Mouse (Mus musculus) spleen, postnatal 0 days (tissue): ENCODE measurements around the gene Mink1. TPM values are rescaled to one million over a fixed set of nuclear protein-coding genes. Genes with fewer than 3 reads are reported as not detected.

Experiments used
- polyA plus RNA-seq: library from polyadenylated mRNA; unstranded; fragments of >200 nt; fragmentation: Nextera tagmentation; extraction: Ambion mirVana; gene quantifications from 2 replicates; pipeline ENCODE4 v1.2.1, GENCODE M21; 2015

Gene Mink1
- 2.9 and 3.9 TPM in 2 replicates for polyA plus RNA-seq

DNA sequence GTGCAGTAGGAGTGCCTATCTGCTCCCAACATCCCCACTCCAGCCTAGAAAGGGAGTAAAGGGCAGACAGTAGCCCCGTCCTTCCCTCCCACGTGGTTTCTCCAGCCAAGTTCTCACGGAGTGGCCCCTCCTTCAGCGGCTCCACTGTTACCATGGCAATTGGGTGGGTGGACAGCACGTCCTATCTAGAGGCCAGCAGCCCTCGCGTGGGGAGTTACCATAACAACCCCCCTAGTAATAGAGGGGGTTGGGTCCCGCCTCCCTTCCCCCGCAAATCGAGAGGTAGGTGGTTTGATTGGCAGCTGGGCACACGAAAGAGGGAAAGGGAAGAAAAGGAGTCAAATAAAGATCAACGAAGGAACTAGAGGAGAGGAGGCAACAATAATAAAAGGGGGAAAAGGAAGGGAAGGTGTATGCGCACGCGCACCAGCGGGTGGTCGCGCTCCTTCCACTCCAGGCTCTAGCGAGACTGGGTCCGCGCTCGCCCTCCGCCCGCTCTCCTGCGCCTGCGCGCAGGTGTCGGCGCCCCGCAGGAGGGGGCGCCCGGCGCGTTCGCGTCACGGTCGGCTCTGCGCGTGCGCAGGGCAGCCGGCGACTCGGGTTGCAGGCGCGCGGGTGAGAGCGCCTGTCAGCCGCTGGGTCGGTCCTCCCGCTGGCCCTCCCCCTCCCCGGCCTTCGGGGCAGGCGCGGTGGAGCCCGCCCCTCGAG, at the start of gene Mink1:
Mink1 (plus strand) TSS at position 595 of the 708 bp plus-strand sequence.

DNA sequence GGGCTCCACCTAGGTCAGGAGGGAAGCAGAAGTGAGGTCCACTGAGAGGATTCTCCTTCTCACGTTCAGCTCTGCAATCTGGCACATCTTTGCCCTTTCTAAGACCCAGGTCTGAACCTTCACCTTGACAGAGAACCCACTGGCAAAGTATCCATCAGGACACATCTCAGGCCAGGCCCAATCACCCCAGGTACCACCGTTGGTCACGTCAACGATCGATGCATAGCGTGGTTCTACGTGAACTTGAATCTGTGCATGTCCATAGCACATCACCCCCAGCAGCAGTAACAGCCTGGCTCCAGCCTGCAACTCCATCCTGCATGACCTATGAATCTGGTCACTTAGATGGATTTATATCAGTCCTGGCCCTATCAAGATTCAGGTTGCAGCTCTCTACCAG, 48.4 kb upstream of the Mink1 start, which contains the start of gene Vmo1:
Vmo1 (minus strand) TSS at position 329 of the 400 bp plus-strand sequence.

DNA sequence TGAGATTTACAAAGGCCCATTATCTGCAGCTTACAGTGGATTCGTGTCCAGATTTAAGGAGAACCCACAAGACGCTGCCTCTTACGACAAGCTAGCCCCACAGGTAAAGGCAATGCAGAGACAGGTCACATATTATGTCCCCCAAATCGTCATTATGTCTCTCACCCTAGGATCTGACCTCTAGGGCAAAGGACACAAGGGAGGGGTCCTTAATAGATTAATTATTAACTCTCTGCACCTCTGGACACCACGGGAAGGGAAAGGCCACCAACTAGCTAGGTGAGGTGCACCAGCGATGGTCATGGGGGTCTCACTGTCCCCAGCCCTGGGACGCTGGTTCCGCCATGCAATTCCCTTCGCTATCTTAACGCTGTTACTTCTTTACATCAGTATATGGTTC, 43.8 kb upstream of the Mink1 start, which contains the start of gene Gltpd2:
Gltpd2 (plus strand) TSS at position 274 of the 400 bp plus-strand sequence.

DNA sequence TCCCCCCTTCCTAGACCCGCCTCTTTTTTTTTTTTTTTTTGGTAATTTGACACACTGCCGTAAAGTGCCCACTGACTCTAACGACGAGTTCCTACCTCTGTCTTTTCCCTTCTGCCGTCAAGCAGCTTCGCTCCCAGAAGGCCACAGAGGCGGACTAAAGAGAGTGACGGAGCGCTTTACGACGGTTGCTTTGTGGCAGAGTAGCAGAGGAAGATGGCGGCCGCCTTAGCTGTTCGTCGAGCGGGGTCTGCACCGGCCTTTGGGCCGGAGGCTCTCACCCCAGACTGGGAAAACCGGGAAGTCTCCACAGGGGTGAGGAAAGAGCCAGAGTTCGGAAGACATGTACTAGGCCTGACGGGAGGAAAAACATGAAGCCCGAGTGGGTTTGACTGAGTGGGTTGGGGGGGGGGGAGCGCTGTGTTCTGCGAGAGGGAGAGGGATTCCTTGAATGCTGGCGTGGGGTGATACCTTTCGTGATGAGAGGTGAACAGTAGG, 37.5 kb upstream of the Mink1 start, which contains the start of gene Psmb6:
Psmb6 (plus strand) TSS at position 184 of the 495 bp plus-strand sequence.

DNA sequence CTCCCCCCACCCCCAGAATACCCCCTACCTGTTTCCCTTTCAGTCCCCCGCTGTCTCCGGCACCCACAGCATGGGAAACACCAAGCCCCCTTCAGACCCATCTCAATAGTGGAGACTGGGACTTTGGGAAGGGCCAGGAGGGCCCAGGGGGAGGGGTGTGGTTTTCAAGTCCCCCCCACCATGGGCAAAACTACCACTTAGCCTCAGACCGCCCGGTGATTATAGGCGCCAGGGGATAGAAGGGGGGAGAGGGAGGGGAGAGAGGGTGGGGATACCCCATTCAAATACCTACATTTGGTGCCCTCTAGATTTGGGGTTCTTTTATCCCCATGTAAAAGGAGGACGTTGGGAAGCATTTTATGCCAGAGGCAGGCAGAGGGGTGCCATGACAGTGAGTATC, 29.8 kb upstream of the Mink1 start, which contains the start of gene Gm40193:
Gm40193 (minus strand) TSS at position 101 of the 400 bp plus-strand sequence.

DNA sequence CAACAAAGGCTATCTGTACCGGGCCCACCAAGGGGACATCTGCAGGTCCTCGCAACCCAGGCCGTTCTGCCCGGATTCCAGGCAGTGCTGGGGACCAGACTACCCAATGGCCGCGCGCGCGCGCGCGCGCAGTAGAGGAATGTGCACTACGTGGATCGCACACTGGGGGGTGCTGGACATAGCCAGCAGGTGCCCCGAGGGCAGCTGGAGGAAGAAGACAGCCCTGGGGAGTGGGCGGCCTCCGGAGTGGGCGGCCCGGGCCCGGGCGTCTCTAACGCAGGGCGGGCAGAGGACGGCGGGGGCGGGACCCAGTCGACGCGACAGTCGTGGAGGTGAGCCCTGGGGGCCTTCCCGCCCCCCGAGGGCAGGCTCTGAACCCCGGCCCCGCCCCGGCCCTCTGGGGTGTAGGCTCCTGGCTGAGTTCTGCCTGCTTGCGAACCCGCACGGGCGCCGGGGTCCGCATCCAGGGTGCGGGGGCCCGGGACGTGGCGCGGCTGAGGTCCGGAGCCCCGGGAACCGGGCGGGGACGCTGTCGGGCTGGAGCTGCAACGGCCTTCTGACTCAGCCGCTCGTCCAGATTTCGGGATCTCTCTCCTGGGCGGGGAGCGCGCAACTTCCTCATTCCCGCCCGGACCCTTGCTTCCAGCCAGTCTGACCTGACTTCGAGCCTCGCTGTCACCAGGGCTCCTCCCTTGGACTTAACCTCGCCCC, 22.6 kb upstream of the Mink1 start, which contains the start of gene Pld2:
Pld2 (plus strand) TSS at position 188 of the 711 bp plus-strand sequence.

DNA sequence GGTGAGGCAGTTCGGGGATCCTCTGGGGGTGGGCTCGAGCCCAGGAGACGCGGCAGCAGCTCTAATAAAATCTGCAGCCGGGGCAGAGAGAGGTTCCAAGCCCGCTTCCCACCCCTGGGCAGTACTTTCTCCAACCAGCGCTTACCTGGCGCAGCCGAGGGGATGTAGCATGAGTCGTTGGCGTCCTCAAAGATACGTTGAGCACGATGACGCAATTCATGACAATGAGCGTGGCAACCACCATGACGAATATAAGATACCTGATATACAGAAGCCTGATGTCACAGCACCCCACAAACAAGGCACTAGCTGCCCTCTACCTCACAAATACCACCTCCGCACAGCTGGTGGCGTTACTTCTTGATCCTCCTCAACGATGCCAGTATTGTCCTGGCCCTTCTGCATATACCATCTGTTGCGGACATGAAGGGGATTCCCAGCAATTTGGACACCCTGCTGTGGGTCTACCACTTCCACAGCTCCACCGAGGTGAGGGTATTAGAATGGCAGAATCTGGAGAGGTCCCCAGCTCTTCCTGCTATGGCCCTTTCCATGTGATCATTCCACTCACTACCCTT, 52.9 kb downstream of the Mink1 start, which contains the start of gene 4930544D05Rik:
4930544D05Rik (plus strand) TSS at position 333 of the 578 bp plus-strand sequence.

DNA sequence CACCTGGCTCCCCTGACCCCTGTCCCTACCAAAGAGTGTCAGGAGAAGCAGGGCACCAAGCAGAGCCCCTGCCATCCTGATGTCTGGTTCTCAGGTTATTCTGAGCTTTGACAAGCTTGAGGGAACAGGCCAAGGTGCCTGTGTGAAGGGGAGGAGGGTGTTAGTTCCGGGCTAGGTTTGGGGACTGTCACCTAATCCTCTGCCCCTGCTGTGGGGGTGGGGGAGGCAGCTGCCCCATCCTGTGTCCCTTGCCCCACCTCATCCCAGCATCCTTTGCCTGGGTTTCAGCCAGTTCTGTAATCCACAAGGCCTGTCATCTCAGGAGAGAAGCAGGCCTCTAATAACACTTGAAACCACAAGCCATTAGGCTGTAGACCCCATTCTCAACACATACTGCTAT, 56.4 kb downstream of the Mink1 start, which contains the start of gene Chrne:
Chrne (minus strand) TSS at position 116 of the 400 bp plus-strand sequence.

DNA sequence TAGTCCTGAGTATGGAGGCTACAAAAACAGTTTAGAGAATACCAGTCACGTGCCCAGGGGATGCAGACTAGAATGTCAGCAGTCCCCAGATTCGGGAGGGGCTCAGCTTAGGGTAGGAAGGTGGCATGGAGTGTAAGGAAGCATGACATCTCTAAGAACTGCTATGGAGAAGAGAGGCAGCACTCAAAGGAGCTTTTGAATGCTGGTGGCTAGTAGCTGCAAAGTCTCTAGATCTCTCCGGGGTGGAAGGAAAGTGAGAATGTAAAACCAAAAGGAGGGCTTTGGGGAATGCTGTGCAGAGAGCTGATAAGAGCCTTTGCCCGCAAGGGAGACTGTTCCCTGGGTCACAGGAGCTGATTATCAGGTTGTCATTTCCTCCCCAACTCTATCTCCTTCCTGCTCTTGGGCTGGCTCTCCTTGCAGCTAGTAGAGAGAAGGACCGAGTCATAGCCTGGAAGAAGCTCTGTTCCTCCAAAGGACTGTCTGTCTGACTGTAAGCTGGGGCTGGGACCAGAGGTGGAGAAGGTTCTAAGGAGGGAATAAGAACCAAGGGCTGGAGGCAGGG, 76.1 kb downstream of the Mink1 start, which contains the start of gene Gp1ba:
Gp1ba (plus strand) TSS at position 409 of the 565 bp plus-strand sequence.

DNA sequence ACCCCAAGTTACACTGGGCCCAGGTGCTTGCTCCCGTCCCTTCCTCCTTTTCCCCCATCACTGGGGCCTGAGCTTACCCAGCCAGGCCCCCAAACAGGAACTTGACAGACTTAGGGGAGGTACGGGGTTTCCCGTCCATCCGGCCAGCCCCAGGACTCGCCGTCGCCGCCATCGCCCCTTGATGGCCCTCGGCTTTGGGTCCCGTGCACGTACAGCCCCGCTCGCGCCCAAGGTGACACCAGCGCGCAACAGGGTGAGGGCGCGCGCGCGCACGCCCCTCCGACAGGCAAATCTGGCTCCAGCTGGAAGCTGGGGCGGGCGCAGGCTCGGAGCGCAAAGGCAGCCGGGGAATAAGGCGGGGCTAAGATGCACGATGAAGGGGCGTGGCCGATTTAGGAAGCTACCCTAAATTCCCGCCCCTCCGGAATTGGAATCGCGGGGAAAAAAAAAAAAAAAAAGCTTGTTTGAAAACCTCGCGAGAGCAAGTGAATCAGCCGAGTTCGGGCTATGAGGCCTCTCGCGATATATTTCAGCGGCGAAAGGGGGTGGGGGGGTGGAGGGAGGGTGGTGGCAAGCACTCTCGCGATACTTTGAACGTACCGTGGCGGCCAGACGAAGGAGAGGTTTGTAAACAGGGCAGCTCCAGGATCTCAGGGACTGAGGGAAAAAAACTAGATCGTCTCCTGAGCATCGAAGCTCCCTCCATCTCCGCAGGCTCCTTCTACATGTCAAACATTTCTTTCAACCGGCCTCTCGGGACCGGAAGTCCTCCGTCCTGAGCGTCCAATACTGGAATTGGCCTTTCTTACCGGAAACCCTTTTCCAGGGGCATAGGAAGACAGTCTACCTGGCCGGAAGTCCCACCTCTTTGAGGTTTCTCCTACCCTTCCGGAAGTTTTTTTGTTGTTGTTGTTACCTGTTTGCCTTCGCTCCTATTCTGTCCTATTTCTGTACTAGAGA, 84.3 kb downstream of the Mink1 start, which contains the start of the genes Rnf167 and Slc25a11:
Rnf167 (plus strand) TSS at position 545 of the 960 bp plus-strand sequence.
Slc25a11 (minus strand) TSS at position 789 of the 960 bp plus-strand sequence.

DNA sequence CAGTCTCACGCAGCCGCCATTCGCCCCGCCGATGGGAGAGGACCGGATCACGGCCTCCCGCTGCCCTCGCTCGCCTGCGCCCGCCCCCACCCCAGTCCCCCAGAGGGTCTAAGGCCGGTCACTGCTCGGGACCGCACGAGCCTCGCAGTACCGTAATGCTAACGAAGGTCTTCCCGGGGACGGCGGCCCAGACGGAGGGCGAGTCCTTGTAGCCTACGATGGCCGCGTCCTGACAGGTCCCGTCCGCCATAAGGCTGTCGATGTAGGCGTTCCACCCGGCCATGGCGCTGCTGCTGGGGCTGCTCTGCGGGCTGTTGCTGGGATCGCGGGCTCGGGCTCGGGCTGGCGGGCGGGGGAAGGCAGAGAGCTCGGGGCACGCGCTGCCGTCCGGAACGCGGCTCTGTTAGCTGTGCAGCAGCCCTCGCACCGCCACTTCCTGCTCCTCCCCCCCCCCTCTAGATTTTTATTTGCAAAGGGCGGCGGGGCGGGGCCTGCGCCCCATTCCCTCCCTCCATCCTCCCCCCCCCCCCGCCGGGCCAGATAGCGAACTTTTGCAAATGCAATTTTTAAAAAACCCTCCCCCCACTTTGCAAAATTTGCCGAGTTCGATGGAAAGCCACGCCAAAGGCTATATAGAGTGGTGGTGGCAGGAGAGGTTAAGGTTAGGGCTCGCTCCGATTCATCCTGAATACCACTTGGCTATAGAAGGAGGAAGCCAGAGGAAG, 91.7 kb downstream of the Mink1 start, which contains the start of gene Pfn1:
Pfn1 (minus strand) TSS at position 447 of the 725 bp plus-strand sequence.

DNA sequence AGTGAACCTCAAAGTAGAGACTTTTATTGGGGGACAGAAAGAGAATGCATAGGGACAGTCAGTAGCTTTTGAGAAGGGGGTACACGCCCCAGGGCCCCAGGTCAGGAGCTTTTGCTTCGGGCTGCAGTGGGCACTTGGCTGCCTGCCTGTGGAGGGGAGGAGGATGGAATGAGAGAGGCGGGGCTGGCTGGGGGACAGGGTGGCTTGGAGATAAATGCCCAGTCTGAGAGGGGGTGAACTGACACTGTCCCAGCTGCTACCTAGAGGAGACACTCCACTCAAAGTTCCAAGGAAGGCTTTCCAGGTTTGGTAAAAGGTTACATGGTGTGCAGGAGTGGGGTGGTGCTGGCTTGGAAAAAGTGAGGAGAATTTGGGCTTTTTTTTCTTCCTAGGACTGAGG, 94.3 kb downstream of the Mink1 start, which contains the start of gene Eno3:
Eno3 (plus strand) TSS at position 239 of the 400 bp plus-strand sequence.

Other genes with a start within 250 kb of the Mink1 start
- 0.15 and 0.30 TPM in 2 replicates for gene Alox12e, start 240.3 kb upstream of the Mink1 start, polyA plus RNA-seq
- 0.78 and 1.0 TPM in 2 replicates for gene Alox15, start 210.8 kb upstream of the Mink1 start, polyA plus RNA-seq
- gene Pelp1, start 152.8 kb upstream of the Mink1 start, polyA plus RNA-seq: 14.0 and 14.6 TPM in 2 replicates
- gene Arrb2, start 130.2 kb upstream of the Mink1 start, polyA plus RNA-seq: 26.4 and 33.6 TPM in 2 replicates
- 20.4 and 26.3 TPM in 2 replicates for gene Med11, start 111.0 kb upstream of the Mink1 start, polyA plus RNA-seq
- 0.26 and 0.38 TPM in 2 replicates for gene Zmynd15, start 103.4 kb upstream of the Mink1 start, polyA plus RNA-seq
- gene Cxcl16, start 102.9 kb upstream of the Mink1 start, polyA plus RNA-seq: 3.3 and 3.7 TPM in 2 replicates
- 6.7 and 7.8 TPM in 2 replicates for gene Tm4sf5, start 57.6 kb upstream of the Mink1 start, polyA plus RNA-seq
- gene Vmo1, start 48.3 kb upstream of the Mink1 start, polyA plus RNA-seq: 0.25 and 0.34 TPM in 2 replicates
- 0.24 and 0.28 TPM in 2 replicates for gene Gltpd2, start 43.7 kb upstream of the Mink1 start, polyA plus RNA-seq
- 345 and 353 TPM in 2 replicates for gene Psmb6, start 37.5 kb upstream of the Mink1 start, polyA plus RNA-seq
- gene Gm40193, start 29.9 kb upstream of the Mink1 start, polyA plus RNA-seq: not detected in 2 replicates
- 2.2 and 3.2 TPM in 2 replicates for gene Pld2, start 22.8 kb upstream of the Mink1 start, polyA plus RNA-seq
- gene 4930544D05Rik, start 53.0 kb downstream of the Mink1 start, polyA plus RNA-seq: not detected in 2 replicates
- gene Chrne, start 56.3 kb downstream of the Mink1 start, polyA plus RNA-seq: 0.11 TPM in 1 of 2 replicates, not detected in the other
- gene Gp1ba, start 76.2 kb downstream of the Mink1 start, polyA plus RNA-seq: 1.7 and 2.1 TPM in 2 replicates
- 104 and 120 TPM in 2 replicates for gene Rnf167, start 84.4 kb downstream of the Mink1 start, polyA plus RNA-seq
- gene Slc25a11, start 84.6 kb downstream of the Mink1 start, polyA plus RNA-seq: 67.1 and 73.0 TPM in 2 replicates
- gene Pfn1, start 91.8 kb downstream of the Mink1 start, polyA plus RNA-seq: 1,259 and 1,332 TPM in 2 replicates
- gene Eno3, start 94.3 kb downstream of the Mink1 start, polyA plus RNA-seq: 5.8 and 7.9 TPM in 2 replicates
- gene Spag7, start 106.5 kb downstream of the Mink1 start, polyA plus RNA-seq: 56.2 and 64.6 TPM in 2 replicates
- gene Camta2, start 125.2 kb downstream of the Mink1 start, polyA plus RNA-seq: 5.4 and 6.6 TPM in 2 replicates
- gene Inca1, start 137.3 kb downstream of the Mink1 start, polyA plus RNA-seq: 0.68 and 0.70 TPM in 2 replicates
- gene Kif1c, start 137.7 kb downstream of the Mink1 start, polyA plus RNA-seq: 1.3 and 1.6 TPM in 2 replicates
- 2.2 and 2.8 TPM in 2 replicates for gene Zfp3, start 201.3 kb downstream of the Mink1 start, polyA plus RNA-seq
- gene Scimp, start 249.7 kb downstream of the Mink1 start, polyA plus RNA-seq: 0.52 and 1.1 TPM in 2 replicates